Mouse (Mus musculus) heart, postnatal 0 days (tissue): ENCODE measurements at regions not wholly inside any gene's neighbourhood (a gene's known extent, or its start where the extent isn't known, plus 50 kb on each side); places are given as distances from the start of the nearest gene placed in this dataset.

Source experiments
- ATAC-seq: fragments of 200-750 bp; cut with Nextera tagmentation; 2 replicates; pipeline ENCODE4 v1.8.0; 2017; ENCODE audit warnings: low read depth, moderate number of reproducible peaks, moderate library complexity; ENCODE audit not compliant: insufficient read depth
- DNase-seq: peaks from one replicate; pipeline ENCODE4 v3.0.0-alpha.2; 2016; ENCODE audit warnings: low spot score
- H3K27ac ChIP-seq: fragments of 300-500 bp; sonication (generic); 2 replicates; pipeline ENCODE4 v1.5.1; 2014; ENCODE audit warnings: low read depth, mild to moderate bottlenecking
- H3K27me3 ChIP-seq: fragments of 300-500 bp; sonication (generic); 2 replicates; pipeline ENCODE4 v1.6.1; 2014; ENCODE audit warnings: low read length, mixed read lengths; ENCODE audit not compliant: control insufficient read depth, insufficient read depth
- H3K36me3 ChIP-seq: fragments of 300-500 bp; sonication (generic); replicated peaks from 2 replicates; pipeline ENCODE4 v1.6.1; 2014; ENCODE audit warnings: low read length, mixed read lengths; ENCODE audit not compliant: control insufficient read depth, insufficient read depth
- H3K4me1 ChIP-seq: fragments of 300-500 bp; sonication (generic); 2 replicates; pipeline ENCODE4 v1.6.1; 2014; ENCODE audit warnings: antibody characterized with exemption; ENCODE audit not compliant: control insufficient read depth, insufficient read depth
- H3K4me2 ChIP-seq: fragments of 300-500 bp; sonication (generic); 2 replicates; pipeline ENCODE4 v1.6.1; 2014; ENCODE audit warnings: low read depth, mild to moderate bottlenecking, low read length, moderate library complexity
- H3K4me3 ChIP-seq: fragments of 300-500 bp; sonication (generic); 2 replicates; pipeline ENCODE4 v1.5.1; 2014; ENCODE audit warnings: low read depth, low read length
- H3K9ac ChIP-seq: fragments of 300-500 bp; sonication (generic); replicated peaks from 2 replicates; pipeline ENCODE4 v1.6.1; 2014; ENCODE audit warnings: low read depth, low read length, mixed read lengths
- H3K9me3 ChIP-seq: fragments of 300-500 bp; sonication (generic); replicated peaks from 2 replicates; pipeline ENCODE4 v1.6.1; 2016; ENCODE audit warnings: low read length; ENCODE audit not compliant: control insufficient read depth
- CTCF ChIP-seq: IDR thresholded peaks from 2 replicates; pipeline ENCODE4 v1.5.1; 2016; ENCODE audit warnings: antibody characterized with exemption, control low read depth, low read depth
- EP300 ChIP-seq: IDR thresholded peaks from 2 replicates; pipeline ENCODE4 v1.6.1; 2016; ENCODE audit warnings: antibody characterized with exemption, low read depth
- WGBS: fragments of 180-500 bp; shearing (Covaris S2); extraction: QIAGEN DNeasy Blood & Tissue Kit; methylation state at CpG from one replicate; pipeline ENCODE4 v1.1.7; 2014; 5-methylcytosine and 5-hydroxymethylcytosine counted together

DNA sequence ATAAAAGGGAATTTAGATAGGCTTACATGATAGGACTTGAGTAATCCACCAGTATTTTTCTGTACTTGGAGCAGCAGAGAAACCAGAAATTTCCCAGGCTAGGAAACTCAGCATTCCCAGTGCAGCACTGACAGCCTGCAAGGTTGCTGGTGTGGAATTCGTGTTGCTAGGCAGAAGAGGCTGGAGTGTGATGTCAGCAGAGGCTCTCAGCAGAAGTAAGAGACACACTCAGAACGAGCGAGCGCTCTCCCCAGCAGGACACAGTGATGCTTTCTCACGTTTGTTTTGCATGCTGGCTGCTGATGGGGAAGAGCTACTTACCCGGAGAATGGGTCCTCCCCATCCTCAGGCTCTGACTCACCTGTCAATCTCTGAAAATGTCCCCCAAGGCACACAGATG is 104.7 kb downstream of the Dusp6 start:
- no peak overlapping the region for H3K4me2 ChIP-seq
- no peak for ATAC-seq
- TF ChIP-seq CTCF (no peak), EP300 (no peak)
- H3K9ac ChIP-seq: no peak overlapping the region
- H3K4me1 ChIP-seq: no peaks in the 10 kb centered on the region
- H3K36me3 ChIP-seq: no peaks in the 10 kb centered on the region
- no peak for DNase-seq
- H3K27me3 ChIP-seq: no peaks in the 10 kb centered on the region
- no peaks in the 10 kb centered on the region for H3K9me3 ChIP-seq
- H3K4me3 ChIP-seq: no peak overlapping the region
- WGBS: 32% methylated on average over 6 of the region's 6 CpGs
- no peak overlapping the region for H3K27ac ChIP-seq

DNA sequence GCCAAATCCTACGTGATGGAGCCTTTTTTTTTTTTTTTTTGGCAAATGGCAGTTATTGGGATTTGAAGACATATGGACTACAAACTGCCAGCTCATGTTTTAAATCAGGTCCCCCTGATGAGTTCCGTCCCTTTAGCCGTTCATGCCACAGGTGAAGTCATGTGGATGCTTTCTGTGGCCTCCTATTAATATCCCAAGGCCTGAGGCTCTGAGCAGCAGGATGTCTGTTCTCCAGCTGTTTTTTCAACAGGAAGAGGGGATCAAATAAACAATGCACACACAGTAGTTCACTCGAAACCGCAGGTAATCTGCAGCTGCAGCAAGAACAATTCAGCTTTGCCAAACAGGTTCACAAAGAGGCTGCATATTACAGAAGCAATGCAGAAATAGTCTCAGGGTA is 112.1 kb downstream of the Dusp6 start:
- Histone ChIP-seq H3K9ac (no peak overlapping the region), H3K27ac (no peak overlapping the region), H3K9me3 (no peaks in the 10 kb centered on the region), H3K4me1 (no peaks in the 10 kb centered on the region), H3K4me3 (no peak overlapping the region), H3K4me2 (no peak overlapping the region), H3K36me3 (no peaks in the 10 kb centered on the region), H3K27me3 (no peaks in the 10 kb centered on the region)
- ATAC-seq: no peak
- WGBS: 62% methylated on average over 5 of the region's 5 CpGs
- DNase-seq: no peak
- TF ChIP-seq CTCF: no peak
- no peak for TF ChIP-seq EP300

DNA sequence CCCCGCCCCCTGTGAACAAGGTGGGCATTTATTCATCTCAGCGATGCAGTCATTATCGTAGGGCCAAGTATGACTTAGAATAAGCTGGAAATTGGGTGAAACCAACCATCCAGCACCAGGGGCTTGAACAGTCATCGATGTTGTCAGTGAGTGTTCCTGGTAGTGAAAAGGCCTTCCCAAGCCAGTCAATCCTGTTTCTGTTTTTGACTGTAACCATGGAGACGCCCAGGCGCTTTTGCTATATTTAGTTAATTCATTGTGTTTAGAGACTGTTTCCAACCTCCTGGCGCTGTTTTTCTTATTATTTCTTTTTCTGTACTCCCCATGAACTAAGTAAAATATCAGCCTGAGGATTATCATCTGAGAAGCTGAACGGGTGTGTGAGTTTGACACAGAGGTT is 113.4 kb downstream of the Dusp6 start:
- no peak overlapping the region for H3K27ac ChIP-seq
- H3K9me3 ChIP-seq: no peaks in the 10 kb centered on the region
- H3K36me3 ChIP-seq: no peaks in the 10 kb centered on the region
- WGBS: 67% methylated on average over 8 of the region's 8 CpGs
- ATAC-seq (no peak), DNase-seq (no peak)
- TF ChIP-seq EP300 (no peak), CTCF (no peak)
- no peaks in the 10 kb centered on the region for H3K4me1 ChIP-seq
- no peak overlapping the region for H3K4me3 ChIP-seq
- no peak overlapping the region for H3K4me2 ChIP-seq
- no peaks in the 10 kb centered on the region for H3K27me3 ChIP-seq
- H3K9ac ChIP-seq: no peak overlapping the region

DNA sequence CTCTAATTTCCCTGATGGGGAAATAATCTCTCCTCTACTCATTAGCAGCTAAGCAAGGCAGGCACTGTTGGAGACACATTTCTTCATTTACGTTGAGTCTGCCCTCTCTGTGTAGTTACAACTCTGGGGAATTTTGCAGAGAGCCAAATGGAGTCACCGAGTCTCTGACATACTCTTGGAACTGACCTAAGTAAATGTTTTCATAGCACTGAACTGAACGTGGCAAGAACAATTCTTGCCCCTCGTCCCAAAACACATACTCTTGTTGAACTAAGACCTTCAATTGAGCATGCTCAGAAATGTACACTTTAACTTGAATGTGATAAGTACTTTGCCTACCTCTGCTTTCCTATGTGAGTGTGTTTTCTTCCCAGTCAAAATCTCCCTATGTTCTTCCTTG is 114.5 kb downstream of the Dusp6 start:
- Histone ChIP-seq H3K9me3 (no peaks in the 10 kb centered on the region), H3K27me3 (no peaks in the 10 kb centered on the region), H3K4me2 (no peak overlapping the region), H3K27ac (no peak overlapping the region), H3K4me1 (peaks cover 4% of the 10 kb centered on the region), H3K36me3 (no peaks in the 10 kb centered on the region), H3K4me3 (no peak overlapping the region), H3K9ac (no peak overlapping the region)
- 70% methylated on average over 4 of the region's 4 CpGs for WGBS
- ATAC-seq: no peak
- TF ChIP-seq EP300 (no peak), CTCF (no peak)
- DNase-seq: no peak

DNA sequence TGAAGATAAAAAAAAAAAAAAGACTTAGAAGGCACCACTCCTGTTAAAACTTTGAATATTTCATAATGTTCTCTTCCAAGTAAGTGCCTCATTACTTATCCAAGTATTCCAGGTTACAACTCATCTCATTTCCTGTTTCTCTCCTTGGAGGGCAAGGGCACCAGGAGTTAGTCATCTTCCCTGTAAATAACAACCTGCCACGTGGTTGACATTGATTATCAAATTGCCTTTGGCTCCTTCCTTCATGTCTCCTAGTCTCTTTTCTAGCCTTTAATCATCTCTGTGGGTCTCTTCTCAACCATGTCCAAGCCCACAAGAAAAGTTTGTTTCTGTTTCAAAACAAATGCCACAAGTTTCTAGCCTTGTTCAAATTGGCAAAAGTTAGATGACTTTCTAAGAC is 116.1 kb downstream of the Dusp6 start:
- Histone ChIP-seq H3K4me1 (peaks cover 8% of the 10 kb centered on the region), H3K27ac (no peak overlapping the region), H3K4me3 (no peak overlapping the region), H3K36me3 (no peaks in the 10 kb centered on the region), H3K9me3 (no peaks in the 10 kb centered on the region), H3K4me2 (no peak overlapping the region), H3K27me3 (no peaks in the 10 kb centered on the region), H3K9ac (no peak overlapping the region)
- no peak for ATAC-seq
- TF ChIP-seq EP300: no peak
- WGBS: 50% methylated on average over 1 of the region's 1 CpGs
- no peak for DNase-seq

DNA sequence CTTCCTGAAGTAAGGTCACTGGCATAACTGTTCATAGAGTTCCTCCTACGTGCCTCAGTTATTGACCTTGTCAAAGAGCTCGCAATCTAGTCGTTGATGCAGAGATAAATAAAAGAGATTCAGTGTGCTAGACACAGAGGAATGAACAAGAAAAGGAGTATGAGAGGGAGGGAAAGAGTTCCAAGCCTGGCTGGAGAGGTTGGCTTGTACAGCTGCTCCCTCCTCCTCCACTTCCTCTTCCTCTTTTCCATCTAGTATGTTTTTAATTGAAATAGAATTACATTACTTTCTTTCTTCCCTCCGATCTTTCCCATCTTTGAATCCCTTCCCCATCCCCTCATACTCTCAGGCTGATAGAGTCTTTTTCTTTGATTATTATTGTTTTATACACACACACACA is 117.1 kb downstream of the Dusp6 start:
- TF ChIP-seq EP300: no peak
- TF ChIP-seq CTCF: no peak
- 73% methylated on average over 4 of the region's 4 CpGs for WGBS

More for the DNA sequence above, 117.1 kb downstream of the Dusp6 start:
- Histone ChIP-seq H3K4me1 (peaks cover 8% of the 10 kb centered on the region), H3K27ac (no peak overlapping the region), H3K9me3 (no peaks in the 10 kb centered on the region), H3K36me3 (no peaks in the 10 kb centered on the region), H3K4me2 (no peak overlapping the region), H3K4me3 (no peak overlapping the region), H3K9ac (no peak overlapping the region), H3K27me3 (no peaks in the 10 kb centered on the region)
- ATAC-seq (no peak), DNase-seq (no peak)
